Mouse (Mus musculus) midbrain, postnatal 0 days (tissue): ENCODE data around the gene Il21. TPM values are rescaled to one million over a fixed set of nuclear protein-coding genes. Genes with fewer than 3 reads are reported as not detected.

Experiments used
- ATAC-seq: fragments of 200-750 bp; cut with Nextera tagmentation; 2 replicates; pipeline ENCODE4 v1.8.0; 2017; ENCODE audit warnings: moderate number of reproducible peaks, mild to moderate bottlenecking, moderate TSS enrichment, moderate library complexity; ENCODE audit not compliant: low FRiP score
- DNase-seq: peaks from one replicate; pipeline ENCODE4 v3.0.0-alpha.2; 2015; ENCODE audit warnings: low spot score
- H3K27ac ChIP-seq: fragments of 300-500 bp; sonication (generic); 2 replicates; pipeline ENCODE4 v1.5.1; 2014; ENCODE audit warnings: low read depth, mild to moderate bottlenecking, low read length, mixed read lengths
- H3K27me3 ChIP-seq: fragments of 300-500 bp; sonication (generic); 2 replicates; pipeline ENCODE4 v1.6.1; 2014; ENCODE audit warnings: low read length, control low read depth, mixed read lengths; ENCODE audit not compliant: insufficient read depth
- H3K36me3 ChIP-seq: fragments of 300-500 bp; sonication (generic); 2 replicates; pipeline ENCODE4 v1.6.1; 2014; ENCODE audit warnings: low read length, control low read depth, mixed read lengths; ENCODE audit not compliant: insufficient read depth
- H3K4me1 ChIP-seq: fragments of 300-500 bp; sonication (generic); 2 replicates; pipeline ENCODE4 v1.6.1; 2014; ENCODE audit warnings: mild to moderate bottlenecking, control low read depth, antibody characterized with exemption, low read length, mixed read lengths; ENCODE audit not compliant: insufficient read depth
- H3K4me2 ChIP-seq: fragments of 300-500 bp; sonication (generic); 2 replicates; pipeline ENCODE4 v1.6.1; 2014; ENCODE audit warnings: low read depth, mild to moderate bottlenecking, low read length, mixed read lengths; ENCODE audit not compliant: poor library complexity, severe bottlenecking
- H3K4me3 ChIP-seq: fragments of 300-500 bp; sonication (generic); 2 replicates; pipeline ENCODE4 v1.5.1; 2014; ENCODE audit warnings: low read depth, mild to moderate bottlenecking, low read length, moderate library complexity
- H3K9ac ChIP-seq: fragments of 300-500 bp; sonication (generic); replicated peaks from 2 replicates; pipeline ENCODE4 v1.6.1; 2014; ENCODE audit warnings: mild to moderate bottlenecking, low read length, moderate library complexity, mixed read lengths; ENCODE audit not compliant: poor library complexity, severe bottlenecking
- H3K9me3 ChIP-seq: fragments of 300-500 bp; sonication (generic); 2 replicates; pipeline ENCODE4 v1.6.1; 2016; ENCODE audit warnings: low read length, control low read depth
- CTCF ChIP-seq: IDR thresholded peaks from 2 replicates; pipeline ENCODE4 v1.5.1; 2016; ENCODE audit warnings: antibody characterized with exemption, mild to moderate bottlenecking
- WGBS: fragments of 180-500 bp; shearing (Covaris S2); extraction: QIAGEN DNeasy Blood & Tissue Kit; methylation state at CpG from one replicate; pipeline ENCODE4 v1.1.7; 2014; 5-methylcytosine and 5-hydroxymethylcytosine counted together
- microRNA-seq: library from miRNA; unstranded; fragments of <30 nt; microRNA quantifications from one replicate; pipeline ENCODE4, GENCODE M21; 2016; ENCODE audit warnings: borderline number of aligned reads
- polyA plus RNA-seq: library from polyadenylated mRNA; unstranded; fragments of >200 nt; fragmentation: Nextera tagmentation; extraction: Ambion mirVana; gene quantifications from 2 replicates; pipeline ENCODE4 v1.2.1, GENCODE M21; 2015
- total RNA-seq: library from RNA; depleted of rRNA; stranded (reverse); fragments of >200 nt; gene quantifications from 2 replicates; pipeline ENCODE4 v1.2.3, GENCODE M21; 2014; rRNA removed

The Il21 gene
- total and polyA plus RNA-seq, 2 experiments from 2014 or later = not detected

GRCm38 (mm10) chr3:37173285-37173684 is 59.2 kb downstream of the Il21 start:
- no peak for DNase-seq
- H3K4me2 ChIP-seq = no peak overlapping the region
- 90% methylated on average over 8 of the region's 8 CpGs for WGBS
- no peak overlapping the region for H3K9ac ChIP-seq
- no peak overlapping the region for H3K4me3 ChIP-seq
- H3K27ac ChIP-seq = no peak overlapping the region
- no peaks in the 10 kb centered on the region for H3K36me3 ChIP-seq
- no peak for ATAC-seq
- H3K4me1 ChIP-seq = no peaks in the 10 kb centered on the region
- H3K9me3 ChIP-seq = no peaks in the 10 kb centered on the region
- no peak for TF ChIP-seq CTCF
- no peaks in the 10 kb centered on the region for H3K27me3 ChIP-seq

Small RNA genes within 50 kb of the gene (microRNA-seq; reads per million reads assigned to microRNA genes)
- not detected for gene Gm24169

Other genes with a start within 250 kb of the Il21 start
- 1.3 TPM in 1 of 2 replicates, not detected in the other for gene Adad1, start 169.1 kb downstream of the Il21 start, total RNA-seq
- gene Adad1, start 169.1 kb downstream of the Il21 start, polyA plus RNA-seq = 0.32 TPM in 1 of 2 replicates, not detected in the other
- not detected in 2 replicates for gene Il2, start 106.7 kb downstream of the Il21 start, total RNA-seq
- gene Il2, start 106.7 kb downstream of the Il21 start, polyA plus RNA-seq = 0.47 and 0.62 TPM in 2 replicates
- 2.7 and 6.5 TPM in 2 replicates for gene Bbs12, start 79.9 kb upstream of the Il21 start, total RNA-seq
- gene Bbs12, start 79.9 kb upstream of the Il21 start, polyA plus RNA-seq = 3.2 TPM in 2 replicates
- 1.9 and 2.5 TPM in 2 replicates for gene Cetn4, start 80.1 kb upstream of the Il21 start, total RNA-seq
- gene Cetn4, start 80.1 kb upstream of the Il21 start, polyA plus RNA-seq = 2.7 and 4.0 TPM in 2 replicates
- gene Fgf2, start 115.7 kb upstream of the Il21 start, total RNA-seq = 1.9 and 2.8 TPM in 2 replicates
- 0.53 and 0.57 TPM in 2 replicates for gene Fgf2, start 115.7 kb upstream of the Il21 start, polyA plus RNA-seq
- 17.4 and 19.5 TPM in 2 replicates for gene Spata5, start 187.3 kb upstream of the Il21 start, total RNA-seq
- 18.9 and 20.2 TPM in 2 replicates for gene Spata5, start 187.3 kb upstream of the Il21 start, polyA plus RNA-seq
- 1.3 and 4.3 TPM in 2 replicates for gene Nudt6, start 187.6 kb upstream of the Il21 start, total RNA-seq
- gene Nudt6, start 187.6 kb upstream of the Il21 start, polyA plus RNA-seq = 10.7 and 10.9 TPM in 2 replicates